ENCODE assay signal across 1 mouse cellular context in genomic region chr17:33925406-33926116, GRCm38 (mm10).
TF ChIP-seq lines count a peak whose summit lies in the region.

No protein-coding gene starts in this region.

TF ChIP-seq in MEL, 35 proteins besides CTCF, POLR2A, EP300 and RAD21:
- TF ChIP-seq USF2 (IDR thresholded peaks at IDR 0.05; ENCODE audit: borderline replicate concordance in 1 of 2, insufficient read depth in 1 of 2, low read depth in 1 of 2, low read length in 2 of 2): no peak
